Mouse (Mus musculus) T-cell, adult 2 months (primary cell): Measurements from ENCODE around the gene Nsmf.

ENCODE experiments used
- DNase-seq: peaks from one replicate; pipeline ENCODE4 v3.0.0; 2022; ENCODE audit warnings: low spot score

Nsmf gene

GRCm38 (mm10) chr2:25087842-25088241 is 33.7 kb downstream of the Nsmf start:
- DNase-seq, result no peak

- no peak for DNase-seq
Measured at GRCm38 (mm10) chr2:25088636-25089035, 34.5 kb downstream of the Nsmf start.

GRCm38 (mm10) chr2:25094785-25095108 is 40.6 kb downstream of the Nsmf start:
- DNase-seq, result no peak

GRCm38 (mm10) chr2:25095109-25095850 is 41.1 kb downstream of the Nsmf start, which contains the start of gene Noxa1:
Noxa1 (minus strand) TSS chr2:25095149.
- no peak for DNase-seq

- no peak for DNase-seq
Measured at GRCm38 (mm10) chr2:25098005-25098615, 44.0 kb downstream of the Nsmf start.

- no peak for DNase-seq
Measured at GRCm38 (mm10) chr2:25098956-25099355, 44.8 kb downstream of the Nsmf start.

- DNase-seq, result no peak
Measured at GRCm38 (mm10) chr2:25099703-25100102, 45.5 kb downstream of the Nsmf start.

GRCm38 (mm10) chr2:25104122-25104521 is 50.0 kb downstream of the Nsmf start:
- DNase-seq, result no peak

- no peak for DNase-seq
Measured at GRCm38 (mm10) chr2:25106045-25106444, 51.9 kb downstream of the Nsmf start.

- DNase-seq, result no peak
Measured at GRCm38 (mm10) chr2:25109487-25109886, 55.3 kb downstream of the Nsmf start.

- DNase-seq, result no peak
Measured at GRCm38 (mm10) chr2:25110505-25111183, 56.5 kb downstream of the Nsmf start.

- DNase-seq, result peak; percentile 49
Measured at GRCm38 (mm10) chr2:25111184-25111791, 57.1 kb downstream of the Nsmf start.
